18 mouse cellular contexts compared by ENCODE assay signal in the genomic region with DNA sequence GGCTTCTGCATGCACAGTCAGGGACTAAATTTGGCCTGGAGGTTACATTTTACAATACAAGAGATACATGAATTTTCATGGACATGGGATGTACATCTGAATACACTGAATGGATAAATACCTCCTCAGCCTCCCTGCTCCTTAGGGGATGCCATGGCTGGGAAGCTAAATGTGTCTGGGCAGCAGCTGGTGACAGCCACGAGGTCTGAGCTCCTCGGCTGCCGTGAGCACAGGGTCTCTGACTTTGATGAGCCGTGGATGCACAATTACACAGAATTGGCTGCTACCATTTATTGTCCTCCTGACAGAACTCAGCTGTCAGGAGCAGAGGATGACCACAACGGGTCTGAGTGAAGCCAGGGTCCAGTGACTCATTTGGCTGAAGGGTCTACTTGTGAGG.
A peak's percentile ranks its signal among the peaks of the same experiment; 100 is the strongest.
DNase-seq lines count a peak whose midpoint lies in the region; ATAC-seq and TF ChIP-seq lines count a peak whose summit lies in the region.
"Had no signal": no experiment of that assay in that cellular context is flagged by ENCODE, and none has a peak within 500 bp of the region (broad histone marks: within the 10 kb centered on the region; RNA-seq: fewer than 3 reads in every experiment).

No protein-coding gene starts in this region.

- no peak overlapping the region for H3K27ac ChIP-seq in intestine, embryonic 14.5 days (ENCODE audit: low read depth)
- no peak overlapping the region for H3K27ac ChIP-seq in intestine, postnatal 0 days (ENCODE audit: low read depth, low read length)
- H3K27ac ChIP-seq in hindbrain, embryonic 11.5 days (ENCODE audit: low read depth, low read length): peak overlapping the region; percentile 70
- H3K27ac ChIP-seq in hindbrain, postnatal 0 days: no peak overlapping the region
- peak overlapping the region; percentile 74 for H3K27ac ChIP-seq in neural tube, embryonic 13.5 days (replicated peaks)
- H3K27ac ChIP-seq: heart, embryonic 13.5 days had no signal

- no peaks in the 10 kb centered on the region for H3K27me3 ChIP-seq in intestine, embryonic 14.5 days (replicated peaks; ENCODE audit: control insufficient read depth, insufficient read depth, low read length)
- no peaks in the 10 kb centered on the region for H3K27me3 ChIP-seq in intestine, postnatal 0 days (replicated peaks; ENCODE audit: control insufficient read depth, insufficient read depth, low read length)
- H3K27me3 ChIP-seq in hindbrain, embryonic 11.5 days (ENCODE audit: control insufficient read depth, insufficient read depth, low read length): no peaks in the 10 kb centered on the region
- no peaks in the 10 kb centered on the region for H3K27me3 ChIP-seq in hindbrain, postnatal 0 days (ENCODE audit: insufficient read depth, low read length)
- H3K27me3 ChIP-seq in neural tube, embryonic 13.5 days: no peaks in the 10 kb centered on the region
- H3K27me3 ChIP-seq: forebrain, embryonic 13.5 days; heart, embryonic 13.5 days had no signal

- H3K36me3 ChIP-seq in intestine, embryonic 14.5 days (ENCODE audit: control insufficient read depth, insufficient read depth, low read length): no peaks in the 10 kb centered on the region
- H3K36me3 ChIP-seq in intestine, postnatal 0 days (ENCODE audit: control insufficient read depth, insufficient read depth): no peaks in the 10 kb centered on the region
- H3K36me3 ChIP-seq in hindbrain, embryonic 11.5 days (ENCODE audit: control insufficient read depth, insufficient read depth, low read length): no peaks in the 10 kb centered on the region
- no peaks in the 10 kb centered on the region for H3K36me3 ChIP-seq in hindbrain, postnatal 0 days (ENCODE audit: insufficient read depth, low read length)
- H3K36me3 ChIP-seq in neural tube, embryonic 13.5 days: no peaks in the 10 kb centered on the region
- H3K36me3 ChIP-seq: heart, embryonic 13.5 days had no signal

- H3K9ac ChIP-seq in intestine, embryonic 14.5 days (ENCODE audit: low read length): no peak overlapping the region
- no peak overlapping the region for H3K9ac ChIP-seq in intestine, postnatal 0 days (ENCODE audit: low read depth, low read length)
- no peak overlapping the region for H3K9ac ChIP-seq in hindbrain, embryonic 11.5 days (ENCODE audit: low read depth, low read length)
- no peak overlapping the region for H3K9ac ChIP-seq in hindbrain, postnatal 0 days (replicated peaks; ENCODE audit: low read length)
- H3K9ac ChIP-seq in neural tube, embryonic 13.5 days: no peak overlapping the region
- H3K9ac ChIP-seq: forebrain, embryonic 13.5 days; heart, embryonic 13.5 days had no signal

- no peak overlapping the region for H3K4me3 ChIP-seq in intestine, embryonic 14.5 days (ENCODE audit: low read depth, low read length)
- no peak overlapping the region for H3K4me3 ChIP-seq in intestine, postnatal 0 days (ENCODE audit: low read depth, low read length)
- no peak overlapping the region for H3K4me3 ChIP-seq in hindbrain, embryonic 11.5 days (ENCODE audit: low read depth, low read length)
- H3K4me3 ChIP-seq in hindbrain, postnatal 0 days (ENCODE audit: low read length): no peak overlapping the region
- H3K4me3 ChIP-seq in neural tube, embryonic 13.5 days: no peak overlapping the region
- H3K4me3 ChIP-seq: forebrain, embryonic 13.5 days; heart, embryonic 13.5 days had no signal

- 61% methylated on average over 5 of the region's 5 CpGs for WGBS in intestine, embryonic 14.5 days
- WGBS in intestine, postnatal 0 days: 67% methylated on average over 5 of the region's 5 CpGs
- WGBS in hindbrain, embryonic 11.5 days: 42% methylated on average over 5 of the region's 5 CpGs
- WGBS in hindbrain, postnatal 0 days: 22% methylated on average over 5 of the region's 5 CpGs
- 15% methylated on average over 5 of the region's 5 CpGs for WGBS in neural tube, embryonic 13.5 days

- H3K4me1 ChIP-seq in intestine, embryonic 14.5 days (replicated peaks; ENCODE audit: control insufficient read depth, insufficient read depth, low read length): no peaks in the 10 kb centered on the region
- no peaks in the 10 kb centered on the region for H3K4me1 ChIP-seq in intestine, postnatal 0 days (replicated peaks; ENCODE audit: control insufficient read depth, insufficient read depth, low read length)
- H3K4me1 ChIP-seq in hindbrain, embryonic 11.5 days (replicated peaks; ENCODE audit: control insufficient read depth, insufficient read depth, low read length): 0 out of 2 replicates have a peak, but pooled peaks cover 5% of the 10 kb centered on the region
- H3K4me1 ChIP-seq in hindbrain, postnatal 0 days (ENCODE audit: insufficient read depth, low read length): 0 out of 2 replicates have a peak, but pooled peaks cover 4% of the 10 kb centered on the region
- H3K4me1 ChIP-seq in neural tube, embryonic 13.5 days (replicated peaks): peaks cover 24% of the 10 kb centered on the region

- H3K9me3 ChIP-seq in intestine, embryonic 14.5 days (ENCODE audit: control insufficient read depth, low read length): no peaks in the 10 kb centered on the region
- H3K9me3 ChIP-seq in intestine, postnatal 0 days (ENCODE audit: control insufficient read depth): no peaks in the 10 kb centered on the region
- no peaks in the 10 kb centered on the region for H3K9me3 ChIP-seq in hindbrain, embryonic 11.5 days (ENCODE audit: control insufficient read depth, low read length)
- H3K9me3 ChIP-seq in hindbrain, postnatal 0 days (ENCODE audit: low read length): no peaks in the 10 kb centered on the region
- no peaks in the 10 kb centered on the region for H3K9me3 ChIP-seq in neural tube, embryonic 13.5 days
- H3K9me3 ChIP-seq: forebrain, embryonic 13.5 days; heart, embryonic 13.5 days had no signal

- H3K4me2 ChIP-seq in intestine, embryonic 14.5 days (ENCODE audit: low read length): no peak overlapping the region
- H3K4me2 ChIP-seq in intestine, postnatal 0 days (replicated peaks; ENCODE audit: low read depth): no peak overlapping the region
- no peak overlapping the region for H3K4me2 ChIP-seq in hindbrain, embryonic 11.5 days (replicated peaks; ENCODE audit: low read depth, low read length)
- H3K4me2 ChIP-seq in hindbrain, postnatal 0 days (ENCODE audit: low read depth, low read length): no peak overlapping the region
- no peak overlapping the region for H3K4me2 ChIP-seq in neural tube, embryonic 13.5 days
- H3K4me2 ChIP-seq: forebrain, embryonic 13.5 days; heart, embryonic 13.5 days had no signal

- no peak for TF ChIP-seq CTCF in intestine, postnatal 0 days (IDR thresholded peaks at IDR 0.05; ENCODE audit: low read depth)
- TF ChIP-seq CTCF in hindbrain, postnatal 0 days (IDR thresholded peaks at IDR 0.05; ENCODE audit: low read depth): no peak

- no peak for ATAC-seq in intestine, embryonic 14.5 days (replicated peaks; ENCODE audit: low FRiP score, low TSS enrichment, low read depth)
- ATAC-seq in intestine, postnatal 0 days: no peak
- ATAC-seq in hindbrain, embryonic 11.5 days (ENCODE audit: low FRiP score): peak; percentile 82
- peak; percentile 76 for ATAC-seq in hindbrain, postnatal 0 days
- peak; percentile 54; the same call in 1 of the 2 replicates for ATAC-seq in neural tube, embryonic 13.5 days (ENCODE audit: low read depth)
- ATAC-seq: forebrain, embryonic 13.5 days had no signal

- peak; percentile 16 for DNase-seq in intestine, embryonic 14.5 days (ENCODE audit: low spot score)
- peak; percentile 57 for DNase-seq in hindbrain, embryonic 11.5 days (ENCODE audit: low spot score)
- DNase-seq in hindbrain, postnatal 0 days (ENCODE audit: low spot score): peak; percentile 59
- DNase-seq in frontal cortex, postnatal 14 days (ENCODE audit: low spot score in 2 of 2): no peak
- no peak for DNase-seq in urinary bladder, postnatal 36 days (ENCODE audit: low spot score in 2 of 2)
- DNase-seq: adrenal gland, postnatal 25 days; cerebellum, adult 9-10 months; kidney, adult 2 months; kidney, postnatal 25 days; layer of hippocampus, adult 9-11 months; lung, adult 18-20 months; lung, postnatal 4 days; spleen, adult 18-20 months; thymus, adult 2 months had no signal

Comparison
In these comparisons a context has a peak if more than half of its experiments do, and no peak if none do; other contexts are left out.
1. H3K27ac ChIP-seq: peak in hindbrain, embryonic 11.5 days (single experiment) and neural tube, embryonic 13.5 days (single experiment); none in intestine, embryonic 14.5 days (single experiment), intestine, postnatal 0 days (single experiment) and hindbrain, postnatal 0 days (single experiment).
2. ATAC-seq: peak in hindbrain, embryonic 11.5 days (single experiment), hindbrain, postnatal 0 days (single experiment) and neural tube, embryonic 13.5 days (single experiment); none in intestine, embryonic 14.5 days (single experiment) and intestine, postnatal 0 days (single experiment).
3. DNase-seq: peak in intestine, embryonic 14.5 days (single experiment), hindbrain, embryonic 11.5 days (single experiment) and hindbrain, postnatal 0 days (single experiment); none in frontal cortex, postnatal 14 days (0 of 2) and urinary bladder, postnatal 36 days (0 of 2).